Mouse (Mus musculus): ENCODE results near the gene Itga9. TPM values are rescaled to one million over a fixed set of nuclear protein-coding genes. Genes with fewer than 3 reads are reported as not detected.

The Itga9 gene
- polyA plus RNA-seq, 1 experiment from 2014 or later: 4.0 TPM

- 90% methylated on average over 13 of the region's 13 CpGs for whole genome bisulfite sequencing
- Histone ChIP-seq H3K9me3 (replicated peaks) (no peaks in the 10 kb centered on the region), H3K4me1 (peaks cover 23% of the 10 kb centered on the region), H3K27me3 (ENCODE audit: low read depth, poor library complexity, severe bottlenecking) (no peaks in the 10 kb centered on the region), H3K27ac (replicated peaks) (no peak overlapping the region), H3K36me3 (no peaks in the 10 kb centered on the region), H3K4me3 (no peak overlapping the region)
- DNase-seq (ENCODE audit: low spot score): no peak
Measured at GRCm38 (mm10) chr9:118935098-118935497, 328.6 kb downstream of the Itga9 start.

- H3K27ac ChIP-seq (replicated peaks): no peak overlapping the region
- H3K27me3 ChIP-seq (ENCODE audit: low read depth, poor library complexity, severe bottlenecking): no peaks in the 10 kb centered on the region
- no peaks in the 10 kb centered on the region for H3K36me3 ChIP-seq
- H3K4me3 ChIP-seq: no peak overlapping the region
- no peak for DNase-seq (ENCODE audit: low spot score)
- H3K4me1 ChIP-seq: peaks cover 27% of the 10 kb centered on the region
- H3K9me3 ChIP-seq (replicated peaks): no peaks in the 10 kb centered on the region
- 72% methylated on average over 12 of the region's 12 CpGs for WGBS
Measured at GRCm38 (mm10) chr9:118936071-118936470, 329.6 kb downstream of the Itga9 start.

- Histone ChIP-seq H3K27me3 (ENCODE audit: low read depth, poor library complexity, severe bottlenecking) (no peaks in the 10 kb centered on the region), H3K9me3 (replicated peaks) (no peaks in the 10 kb centered on the region), H3K27ac (replicated peaks) (peak overlapping the region; percentile 49; the same call in 1 of the 2 replicates), H3K4me3 (no peak overlapping the region), H3K36me3 (no peaks in the 10 kb centered on the region), H3K4me1 (peaks cover 27% of the 10 kb centered on the region)
- DNase-seq (ENCODE audit: low spot score): no peak
- WGBS: 56% methylated on average over 3 of the region's 3 CpGs
Measured at GRCm38 (mm10) chr9:118937515-118937914, 331.0 kb downstream of the Itga9 start.

- peak; percentile 54 for DNase-seq (ENCODE audit: low spot score)
- 30% methylated on average over 13 of the region's 13 CpGs for WGBS
- H3K4me1 ChIP-seq: peaks cover 27% of the 10 kb centered on the region
- no peaks in the 10 kb centered on the region for H3K27me3 ChIP-seq (ENCODE audit: low read depth, poor library complexity, severe bottlenecking)
- peak overlapping the region; percentile 2; the same call in 1 of the 2 replicates for H3K27ac ChIP-seq (replicated peaks)
- no peaks in the 10 kb centered on the region for H3K9me3 ChIP-seq (replicated peaks)
- no peaks in the 10 kb centered on the region for H3K36me3 ChIP-seq
- H3K4me3 ChIP-seq: 0 out of 2 replicates have a peak overlapping the region, but pooled peaks have one; percentile 14
Measured at GRCm38 (mm10) chr9:118939410-118939809, 332.9 kb downstream of the Itga9 start.

- no peaks in the 10 kb centered on the region for H3K27me3 ChIP-seq (ENCODE audit: low read depth, poor library complexity, severe bottlenecking)
- DNase-seq (ENCODE audit: low spot score): no peak
- H3K4me1 ChIP-seq: peaks cover 27% of the 10 kb centered on the region
- no peaks in the 10 kb centered on the region for H3K36me3 ChIP-seq
- H3K9me3 ChIP-seq (replicated peaks): no peaks in the 10 kb centered on the region
- no peak overlapping the region for H3K4me3 ChIP-seq
- WGBS: 80% methylated on average over 12 of the region's 12 CpGs
- no peak overlapping the region for H3K27ac ChIP-seq (replicated peaks)
Measured at GRCm38 (mm10) chr9:118939831-118940230, 333.3 kb downstream of the Itga9 start.

GRCm38 (mm10) chr9:118940591-118941207 lies 334.2 kb downstream of the Itga9 start:
- Histone ChIP-seq H3K9me3 (replicated peaks) (no peaks in the 10 kb centered on the region), H3K27ac (replicated peaks) (no peak overlapping the region), H3K4me3 (no peak overlapping the region), H3K36me3 (no peaks in the 10 kb centered on the region), H3K4me1 (peaks cover 27% of the 10 kb centered on the region), H3K27me3 (ENCODE audit: low read depth, poor library complexity, severe bottlenecking) (no peaks in the 10 kb centered on the region)
- 93% methylated on average over 12 of the region's 12 CpGs for WGBS
- DNase-seq (ENCODE audit: low spot score): no peak

- no peak overlapping the region for H3K27ac ChIP-seq (replicated peaks)
- 93% methylated on average over 4 of the region's 4 CpGs for WGBS
- no peak for DNase-seq (ENCODE audit: low spot score)
Measured at GRCm38 (mm10) chr9:118942030-118942429, 335.5 kb downstream of the Itga9 start.

GRCm38 (mm10) chr9:118943941-118944340 lies 337.5 kb downstream of the Itga9 start:
- H3K36me3 ChIP-seq: no peaks in the 10 kb centered on the region
- DNase-seq (ENCODE audit: low spot score): no peak
- no peaks in the 10 kb centered on the region for H3K9me3 ChIP-seq (replicated peaks)
- H3K27ac ChIP-seq (replicated peaks): no peak overlapping the region
- no peaks in the 10 kb centered on the region for H3K27me3 ChIP-seq (ENCODE audit: low read depth, poor library complexity, severe bottlenecking)
- H3K4me3 ChIP-seq: no peak overlapping the region
- peaks cover 14% of the 10 kb centered on the region for H3K4me1 ChIP-seq
- 69% methylated on average over 5 of the region's 5 CpGs for WGBS

More at GRCm38 (mm10) chr9:118942030-118942429, 335.5 kb downstream of the Itga9 start:
- Histone ChIP-seq H3K4me3 (no peak overlapping the region), H3K36me3 (no peaks in the 10 kb centered on the region), H3K4me1 (peaks cover 21% of the 10 kb centered on the region), H3K9me3 (replicated peaks) (no peaks in the 10 kb centered on the region), H3K27me3 (ENCODE audit: low read depth, poor library complexity, severe bottlenecking) (no peaks in the 10 kb centered on the region)

- WGBS: 78% methylated on average over 12 of the region's 12 CpGs
- no peaks in the 10 kb centered on the region for H3K27me3 ChIP-seq (ENCODE audit: low read depth, poor library complexity, severe bottlenecking)
- DNase-seq (ENCODE audit: low spot score): no peak
Measured at GRCm38 (mm10) chr9:118944388-118944787, 337.9 kb downstream of the Itga9 start.

GRCm38 (mm10) chr9:118948486-118948885 lies 342.0 kb downstream of the Itga9 start:
- H3K4me1 ChIP-seq: peaks cover 21% of the 10 kb centered on the region
- WGBS: 87% methylated on average over 5 of the region's 5 CpGs
- DNase-seq (ENCODE audit: low spot score): no peak
- 0 out of 2 replicates have a peak, but pooled peaks cover 3% of the 10 kb centered on the region for H3K36me3 ChIP-seq
- H3K27ac ChIP-seq (replicated peaks): no peak overlapping the region
- H3K9me3 ChIP-seq (replicated peaks): no peaks in the 10 kb centered on the region
- no peaks in the 10 kb centered on the region for H3K27me3 ChIP-seq (ENCODE audit: low read depth, poor library complexity, severe bottlenecking)
- H3K4me3 ChIP-seq: no peak overlapping the region

More at GRCm38 (mm10) chr9:118944388-118944787, 337.9 kb downstream of the Itga9 start:
- no peak overlapping the region for H3K4me3 ChIP-seq
- no peak overlapping the region for H3K27ac ChIP-seq (replicated peaks)
- H3K36me3 ChIP-seq: no peaks in the 10 kb centered on the region
- peaks cover 13% of the 10 kb centered on the region for H3K4me1 ChIP-seq
- H3K9me3 ChIP-seq (replicated peaks): no peaks in the 10 kb centered on the region

- WGBS: 88% methylated on average over 8 of the region's 8 CpGs
- no peaks in the 10 kb centered on the region for H3K9me3 ChIP-seq (replicated peaks)
- no peak overlapping the region for H3K27ac ChIP-seq (replicated peaks)
- H3K4me1 ChIP-seq: peaks cover 21% of the 10 kb centered on the region
- no peak overlapping the region for H3K4me3 ChIP-seq
- no peaks in the 10 kb centered on the region for H3K27me3 ChIP-seq (ENCODE audit: low read depth, poor library complexity, severe bottlenecking)
- DNase-seq (ENCODE audit: low spot score): no peak
- H3K36me3 ChIP-seq: 0 out of 2 replicates have a peak, but pooled peaks cover 3% of the 10 kb centered on the region
Measured at GRCm38 (mm10) chr9:118949124-118949523, 342.6 kb downstream of the Itga9 start.

- 68% methylated on average over 4 of the region's 4 CpGs for WGBS
- Histone ChIP-seq H3K27me3 (ENCODE audit: low read depth, poor library complexity, severe bottlenecking) (no peaks in the 10 kb centered on the region), H3K9me3 (replicated peaks) (no peaks in the 10 kb centered on the region), H3K4me1 (peaks cover 21% of the 10 kb centered on the region), H3K27ac (replicated peaks) (no peak overlapping the region), H3K36me3 (0 out of 2 replicates have a peak, but pooled peaks cover 3% of the 10 kb centered on the region), H3K4me3 (no peak overlapping the region)
- no peak for DNase-seq (ENCODE audit: low spot score)
Measured at GRCm38 (mm10) chr9:118949654-118950053, 343.2 kb downstream of the Itga9 start.

GRCm38 (mm10) chr9:118950061-118950460 lies 343.6 kb downstream of the Itga9 start:
- 70% methylated on average over 10 of the region's 10 CpGs for WGBS

More at GRCm38 (mm10) chr9:118950061-118950460, 343.6 kb downstream of the Itga9 start:
- Histone ChIP-seq H3K36me3 (0 out of 2 replicates have a peak, but pooled peaks cover 3% of the 10 kb centered on the region), H3K27me3 (ENCODE audit: low read depth, poor library complexity, severe bottlenecking) (no peaks in the 10 kb centered on the region), H3K27ac (replicated peaks) (no peak overlapping the region), H3K4me1 (peaks cover 21% of the 10 kb centered on the region), H3K9me3 (replicated peaks) (no peaks in the 10 kb centered on the region), H3K4me3 (no peak overlapping the region)
- no peak for DNase-seq (ENCODE audit: low spot score)

Measured in midbrain, embryonic 10.5 days (tissue).